Mouse (Mus musculus): ENCODE results near the gene Vwa8.

DNA sequence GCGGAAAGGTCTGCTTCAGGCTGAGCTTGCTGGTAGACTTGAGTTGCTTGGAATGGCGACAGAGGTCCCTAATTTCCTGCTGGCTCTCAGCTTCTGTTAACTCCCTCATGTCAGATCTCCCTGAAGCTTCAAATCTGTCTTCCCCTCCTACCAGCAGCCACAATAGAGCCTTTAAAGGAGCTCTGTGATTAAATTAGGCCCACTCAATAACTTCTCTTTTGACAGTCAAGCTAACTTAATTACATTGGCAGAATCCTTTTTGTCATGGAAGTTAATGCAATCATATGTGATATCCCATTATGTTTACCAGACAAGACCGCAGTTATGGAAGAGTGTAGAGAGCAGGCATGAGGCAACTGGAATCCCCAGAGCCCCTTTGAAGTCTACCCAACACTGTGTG, 347.9 kb downstream of the Vwa8 start:
- no peak for TF ChIP-seq POLR2A (IDR thresholded peaks at IDR 0.05; ENCODE audit: insufficient read depth, low read depth, low read length)
- no peak for TF ChIP-seq CTCF (IDR thresholded peaks at IDR 0.05; ENCODE audit: insufficient read depth, low read depth, low read length)

Data from olfactory bulb, adult 2 months (tissue).